Mouse (Mus musculus) erythroblast, embryonic 14.5 days (primary cell): ENCODE data around the gene Smim24. TPM values are rescaled to one million over a fixed set of nuclear protein-coding genes. Genes with fewer than 3 reads are reported as not detected.

ENCODE experiments used
- H3K27me3 ChIP-seq: 2 replicates; pipeline ENCODE4 v1.6.1; 2012; ENCODE audit warnings: inconsistent platforms; ENCODE audit not compliant: control insufficient read depth
- H3K36me3 ChIP-seq: 2 replicates; pipeline ENCODE4 v1.6.1; 2012; ENCODE audit warnings: mild to moderate bottlenecking, inconsistent platforms; ENCODE audit not compliant: control insufficient read depth
- H3K4me1 ChIP-seq: 2 replicates; pipeline ENCODE4 v1.6.1; 2012; ENCODE audit warnings: inconsistent platforms; ENCODE audit not compliant: control insufficient read depth
- H3K4me3 ChIP-seq: replicated peaks from 2 replicates; pipeline ENCODE3; 2012; ENCODE audit warnings: moderate library complexity, mild to moderate bottlenecking, inconsistent platforms
- H3K9me3 ChIP-seq: 2 replicates; pipeline ENCODE4 v1.6.1; 2012; ENCODE audit warnings: low read length, inconsistent platforms, mixed read lengths; ENCODE audit not compliant: control insufficient read depth
- GATA1 ChIP-seq: IDR thresholded peaks from 2 replicates; pipeline ENCODE4 v1.6.1; 2012; ENCODE audit warnings: low read length, inconsistent platforms, mixed read lengths
- TAL1 ChIP-seq: IDR thresholded peaks from 3 replicates; pipeline ENCODE4 v1.6.1; 2012; ENCODE audit warnings: low read length, inconsistent platforms, mixed read lengths
- polyA plus RNA-seq: library from polyadenylated mRNA; stranded (reverse); fragments of >175 nt; gene quantifications from 2 replicates; pipeline ENCODE4 v1.2.3, GENCODE M21; 2012

The Smim24 gene
- polyA plus RNA-seq, 1 experiment, result not detected

GRCm38 (mm10) chr10:81427327-81427726 lies 34.5 kb downstream of the Smim24 start:
- H3K4me3 ChIP-seq, result no peak overlapping the region
- no peak for TF ChIP-seq GATA1
- no peaks in the 10 kb centered on the region for H3K36me3 ChIP-seq
- H3K9me3 ChIP-seq, result peaks cover 2% of the 10 kb centered on the region; the same call in 1 of the 2 replicates
- peaks cover 94% of the 10 kb centered on the region for H3K27me3 ChIP-seq
- H3K4me1 ChIP-seq, result peaks cover 36% of the 10 kb centered on the region

- peaks cover 95% of the 10 kb centered on the region for H3K27me3 ChIP-seq
- H3K4me3 ChIP-seq, result no peak overlapping the region
- peaks cover 2% of the 10 kb centered on the region; the same call in 1 of the 2 replicates for H3K9me3 ChIP-seq
- TF ChIP-seq GATA1 (no peak), TAL1 (no peak)
- H3K4me1 ChIP-seq, result peaks cover 41% of the 10 kb centered on the region
- H3K36me3 ChIP-seq, result no peaks in the 10 kb centered on the region
Observed at GRCm38 (mm10) chr10:81427804-81428506, 35.1 kb downstream of the Smim24 start.

- Histone ChIP-seq H3K36me3 (no peaks in the 10 kb centered on the region), H3K9me3 (peaks cover 2% of the 10 kb centered on the region; the same call in 1 of the 2 replicates), H3K4me3 (no peak overlapping the region), H3K27me3 (peaks cover 95% of the 10 kb centered on the region), H3K4me1 (peaks cover 46% of the 10 kb centered on the region)
- TF ChIP-seq GATA1 (no peak), TAL1 (no peak)
Observed at GRCm38 (mm10) chr10:81428507-81428870, 35.6 kb downstream of the Smim24 start.

GRCm38 (mm10) chr10:81429092-81429491 lies 36.2 kb downstream of the Smim24 start:
- no peak for TF ChIP-seq TAL1
- no peak for TF ChIP-seq GATA1
- H3K36me3 ChIP-seq, result no peaks in the 10 kb centered on the region
- H3K4me3 ChIP-seq, result no peak overlapping the region
- H3K4me1 ChIP-seq, result peaks cover 50% of the 10 kb centered on the region
- peaks cover 89% of the 10 kb centered on the region for H3K27me3 ChIP-seq
- H3K9me3 ChIP-seq, result peaks cover 2% of the 10 kb centered on the region; the same call in 1 of the 2 replicates

DNA sequence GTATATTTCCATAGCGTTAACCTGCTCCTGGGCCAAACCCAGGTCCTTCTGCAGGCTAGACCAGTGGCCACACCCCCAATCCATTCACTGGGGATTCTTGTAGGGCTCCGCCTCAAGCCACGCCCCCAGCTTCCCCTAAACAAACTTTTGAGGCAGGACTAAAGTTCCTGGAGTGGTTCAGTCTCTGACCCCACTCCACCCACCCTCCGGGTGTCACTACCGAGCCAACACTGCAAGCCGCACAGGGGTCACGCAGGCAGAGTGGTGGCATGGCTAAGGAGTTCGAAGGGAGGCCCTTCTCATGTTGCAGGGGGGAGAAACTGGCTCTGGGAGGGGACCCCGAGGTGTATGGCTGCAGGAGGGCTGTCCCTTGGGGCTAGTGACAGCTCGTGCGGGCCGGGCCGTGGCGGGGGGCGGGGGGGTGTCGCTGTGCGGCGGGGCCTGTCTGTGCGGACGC lies 36.8 kb downstream of the Smim24 start:
- no peaks in the 10 kb centered on the region for H3K36me3 ChIP-seq
- peak overlapping the region; percentile 71 for H3K4me3 ChIP-seq
- peaks cover 54% of the 10 kb centered on the region for H3K4me1 ChIP-seq
- peaks cover 2% of the 10 kb centered on the region; the same call in 1 of the 2 replicates for H3K9me3 ChIP-seq
- peaks cover 83% of the 10 kb centered on the region for H3K27me3 ChIP-seq
- TF ChIP-seq GATA1, result no peak
- no peak for TF ChIP-seq TAL1

DNA sequence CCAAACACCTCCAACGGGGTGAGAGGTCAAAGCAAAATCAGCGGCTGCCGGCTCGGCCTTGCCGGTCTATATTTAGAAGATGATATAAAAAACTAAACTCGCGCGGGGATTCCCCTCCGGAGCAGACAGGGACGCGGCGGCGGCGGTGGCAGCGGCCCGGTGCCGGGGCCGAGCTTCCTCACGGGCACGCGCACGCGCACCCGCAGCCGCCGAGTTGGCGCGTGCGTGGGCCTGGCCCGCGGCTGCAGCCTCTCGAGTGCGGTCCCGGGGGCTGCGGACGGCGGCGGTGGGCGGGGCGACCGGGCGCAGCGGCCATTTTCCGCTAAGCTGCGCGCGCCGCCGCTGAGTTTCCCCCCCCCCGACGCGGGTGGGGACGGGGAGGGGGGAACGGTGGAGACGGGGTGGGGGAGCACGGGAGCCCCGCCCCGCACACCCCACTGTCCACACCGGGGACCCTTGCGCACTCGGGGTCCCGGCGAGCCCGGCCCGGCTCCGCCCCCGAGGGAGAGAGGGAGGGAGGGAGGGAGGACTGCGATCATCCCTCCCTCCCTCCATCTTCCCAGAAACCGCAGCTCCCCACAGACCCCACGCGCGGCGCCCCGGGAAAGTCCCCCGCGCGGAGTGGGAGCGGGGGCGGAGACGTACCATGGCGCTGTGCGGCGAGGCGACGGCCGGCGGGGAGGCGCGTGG lies 37.4 kb downstream of the Smim24 start:
- Histone ChIP-seq H3K4me1 (peaks cover 54% of the 10 kb centered on the region), H3K9me3 (peaks cover 2% of the 10 kb centered on the region; the same call in 1 of the 2 replicates), H3K27me3 (peaks cover 77% of the 10 kb centered on the region), H3K4me3 (peak overlapping the region; percentile 71), H3K36me3 (no peaks in the 10 kb centered on the region)
- no peak for TF ChIP-seq GATA1
- no peak for TF ChIP-seq TAL1

DNA sequence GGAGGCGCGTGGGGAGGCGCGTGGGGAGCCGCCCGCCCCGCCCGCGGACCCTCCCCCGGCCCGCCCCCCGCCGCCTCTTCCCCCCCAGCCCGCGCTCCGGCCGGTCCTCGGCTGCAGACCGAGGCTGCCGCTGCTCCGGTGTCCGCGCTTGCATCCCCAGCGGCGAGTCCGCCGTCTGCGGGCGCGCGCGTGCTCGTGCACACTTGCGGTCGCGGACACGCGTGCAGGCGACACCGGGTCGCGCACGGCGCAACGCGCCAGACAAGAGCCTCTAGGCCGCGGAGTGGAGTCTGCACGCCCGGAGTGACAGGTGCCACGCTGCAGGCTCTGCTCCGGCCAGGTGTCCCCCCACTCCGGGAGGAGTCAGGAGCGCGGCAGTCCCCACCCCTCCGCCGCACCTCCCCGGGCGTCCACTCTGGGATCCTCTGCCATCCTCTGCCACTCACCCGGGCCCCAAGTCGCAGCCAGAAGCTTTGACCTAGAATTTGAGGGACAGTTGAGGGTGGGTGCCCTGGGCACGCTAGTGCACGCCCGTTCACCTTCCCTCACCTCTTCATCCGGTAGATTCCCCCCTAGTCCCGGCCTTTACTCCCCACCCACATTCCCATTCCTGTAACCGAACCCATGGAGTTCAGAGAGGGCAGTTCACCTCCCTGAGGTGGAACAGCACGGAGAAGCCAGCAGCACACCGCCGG lies 38.1 kb downstream of the Smim24 start:
- H3K27me3 ChIP-seq, result peaks cover 70% of the 10 kb centered on the region
- H3K9me3 ChIP-seq, result peaks cover 2% of the 10 kb centered on the region; the same call in 1 of the 2 replicates
- H3K4me1 ChIP-seq, result peaks cover 54% of the 10 kb centered on the region
- peak overlapping the region; percentile 71 for H3K4me3 ChIP-seq
- H3K36me3 ChIP-seq, result no peaks in the 10 kb centered on the region
- TF ChIP-seq GATA1 (no peak), TAL1 (no peak)

GRCm38 (mm10) chr10:81431526-81432168 lies 38.8 kb downstream of the Smim24 start:
- Histone ChIP-seq H3K27me3 (peaks cover 63% of the 10 kb centered on the region), H3K36me3 (no peaks in the 10 kb centered on the region), H3K4me3 (no peak overlapping the region), H3K4me1 (peaks cover 54% of the 10 kb centered on the region), H3K9me3 (peaks cover 2% of the 10 kb centered on the region; the same call in 1 of the 2 replicates)
- TF ChIP-seq GATA1, result no peak
- no peak for TF ChIP-seq TAL1
